Mouse (Mus musculus) myocyte (in vitro differentiated cells): ENCODE measurements around the gene Card9.

ENCODE experiments used
- CEBPB ChIP-seq: IDR thresholded peaks from 2 replicates; pipeline ENCODE4 v1.6.1; 2011; ENCODE audit warnings: mild to moderate bottlenecking, moderate library complexity; ENCODE audit not compliant: poor library complexity, insufficient read depth, severe bottlenecking
- E2F4 ChIP-seq: IDR thresholded peaks from one replicate; pipeline ENCODE4 v1.6.1; 2011; ENCODE audit warnings: mild to moderate bottlenecking, control low read depth, moderate library complexity; ENCODE audit not compliant: insufficient read depth
- MAX ChIP-seq: IDR thresholded peaks from one replicate; pipeline ENCODE4 v1.6.1; 2011; ENCODE audit warnings: low read depth, mild to moderate bottlenecking, control low read depth
- MYOD1 ChIP-seq, 3 experiments: IDR thresholded peaks; one replicate each; pipeline ENCODE4 v1.6.1; 2011; ENCODE audit warnings: control low read depth in 2 of 3, low read depth in 2 of 3, mild to moderate bottlenecking in 2 of 3, moderate library complexity in 1 of 3; ENCODE audit not compliant: insufficient read length in 2 of 3, control insufficient read depth in 1 of 3
- POLR2A ChIP-seq: IDR thresholded peaks from one replicate; pipeline ENCODE4 v1.6.1; 2011; ENCODE audit warnings: low read depth, mild to moderate bottlenecking, control low read depth, moderate library complexity; ENCODE audit not compliant: insufficient read length
- SRF ChIP-seq: IDR thresholded peaks from one replicate; pipeline ENCODE4 v1.6.1; 2011; ENCODE audit warnings: low read depth; ENCODE audit not compliant: control insufficient read depth, insufficient read length
- TCF3 ChIP-seq: IDR thresholded peaks from one replicate; pipeline ENCODE4 v1.6.1; 2011; ENCODE audit warnings: low read depth, control low read depth; ENCODE audit not compliant: insufficient read length
- USF1 ChIP-seq: IDR thresholded peaks from one replicate; pipeline ENCODE4 v1.6.1; 2011; ENCODE audit warnings: low read depth, mild to moderate bottlenecking, control low read depth, moderate library complexity

DNA sequence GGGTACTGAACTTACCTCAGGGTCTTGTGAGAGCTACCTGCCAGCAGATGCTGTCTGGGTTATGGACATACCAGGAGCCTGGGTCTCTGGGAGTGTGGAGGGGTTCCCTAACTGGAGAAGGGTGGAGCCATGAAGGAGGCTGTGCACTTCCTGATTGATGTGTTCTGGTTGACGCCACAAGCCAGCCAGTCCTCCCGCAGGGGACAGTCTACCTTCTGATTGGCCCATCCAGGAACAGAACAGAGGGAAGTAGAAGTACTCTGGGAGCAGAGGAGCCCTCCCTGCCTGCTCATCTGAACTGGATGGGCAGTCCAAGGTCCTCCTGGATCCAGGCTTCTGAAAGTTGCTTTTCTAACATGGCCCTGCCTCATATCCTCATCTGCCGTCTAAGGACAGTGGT lies at the start of gene Card9:
- TF ChIP-seq POLR2A = no peak
- TF ChIP-seq SRF = no peak
- no peak for TF ChIP-seq USF1
- no peak for TF ChIP-seq MAX
- no peak for TF ChIP-seq MYOD1 (IDR thresholded peaks at IDR 0.05; ENCODE audit: control insufficient read depth in 1 of 3, insufficient read length in 2 of 3, low read depth in 2 of 3)
- no peak for TF ChIP-seq CEBPB
- TF ChIP-seq E2F4 = no peak
- no peak for TF ChIP-seq TCF3
